Mouse (Mus musculus) liver, adult 2 months (tissue): ENCODE data around the gene Kmt2d. TPM values are rescaled to one million over a fixed set of nuclear protein-coding genes. Genes with fewer than 3 reads are reported as not detected.

Experiments used
- DNase-seq: peaks from one replicate; pipeline ENCODE4 v3.0.0-alpha.2; 2011; ENCODE audit warnings: low read depth, low spot score; ENCODE audit errors: extremely low read depth
- H3K27ac ChIP-seq: fragments of 200-500 bp; replicated peaks from 2 replicates; pipeline ENCODE4 v1.5.1; 2012; ENCODE audit warnings: low read depth, mild to moderate bottlenecking, control low read depth, inconsistent platforms, low read length; ENCODE audit not compliant: insufficient read depth
- H3K27me3 ChIP-seq: fragments of 200-500 bp; 2 replicates; pipeline ENCODE4 v1.6.1; 2012; ENCODE audit warnings: mild to moderate bottlenecking, moderate library complexity, low read length, inconsistent platforms; ENCODE audit not compliant: control insufficient read depth, insufficient read depth
- H3K36me3 ChIP-seq: fragments of 200-500 bp; 2 replicates; pipeline ENCODE4 v1.6.1; 2012; ENCODE audit warnings: low read length, inconsistent platforms; ENCODE audit not compliant: control insufficient read depth, insufficient read depth
- H3K4me1 ChIP-seq: fragments of 200-500 bp; 2 replicates; pipeline ENCODE4 v1.6.1; 2011; ENCODE audit warnings: low read length; ENCODE audit not compliant: control insufficient read depth, insufficient read depth
- H3K4me3 ChIP-seq: fragments of 200-500 bp; 2 replicates; pipeline ENCODE4 v1.5.1; 2011; ENCODE audit warnings: low read depth, mild to moderate bottlenecking, control low read depth, low read length, moderate library complexity; ENCODE audit not compliant: insufficient read depth
- H3K79me2 ChIP-seq: fragments of 200-500 bp; 2 replicates; pipeline ENCODE4 v1.6.1; 2012; ENCODE audit warnings: inconsistent platforms, mild to moderate bottlenecking, low read length, moderate library complexity; ENCODE audit not compliant: control insufficient read depth, insufficient read depth
- H3K9ac ChIP-seq: fragments of 200-500 bp; 2 replicates; pipeline ENCODE4 v1.6.1; 2012; ENCODE audit warnings: low read depth, mild to moderate bottlenecking, control low read depth, inconsistent platforms, low read length
- CTCF ChIP-seq: fragments of 200-500 bp; IDR thresholded peaks from 2 replicates; pipeline ENCODE4 v1.5.1; 2011; ENCODE audit warnings: low read depth, low read length, control low read depth
- POLR2A ChIP-seq: fragments of 200-500 bp; IDR thresholded peaks from 2 replicates; pipeline ENCODE4 v1.6.1; 2011; ENCODE audit warnings: low read length, control low read depth; ENCODE audit not compliant: insufficient read depth; ENCODE audit errors: extremely low read depth
- WGBS: fragments of 180-500 bp; shearing (Covaris S2); methylation state at CpG from one replicate; pipeline ENCODE4 v1.1.7; 2018; 5-methylcytosine and 5-hydroxymethylcytosine counted together
- polyA plus RNA-seq: library from polyadenylated mRNA; depleted of rRNA; stranded (reverse); fragments of >200 nt; gene quantifications from 2 replicates; pipeline ENCODE4 v1.2.3, GENCODE M21; 2012
- total RNA-seq: library from RNA; depleted of rRNA; stranded (reverse); fragments of >200 nt; gene quantifications from 2 replicates; pipeline ENCODE4 v1.2.3, GENCODE M21; 2014

Gene Kmt2d
- total and polyA plus RNA-seq, 2 experiments = 6.6 to 10.3 TPM

GRCm38 (mm10) chr15:98849165-98849564, 21.8 kb downstream of the Kmt2d start:
- WGBS = 97% methylated on average over 11 of the region's 11 CpGs

GRCm38 (mm10) chr15:98846140-98846539, 24.9 kb downstream of the Kmt2d start:
- Histone ChIP-seq H3K79me2 (peaks cover 13% of the 10 kb centered on the region), H3K27ac (no peak overlapping the region), H3K4me3 (no peak overlapping the region), H3K27me3 (no peaks in the 10 kb centered on the region), H3K36me3 (peaks cover 45% of the 10 kb centered on the region), H3K9ac (no peak overlapping the region), H3K4me1 (no peaks in the 10 kb centered on the region)
- no peak for TF ChIP-seq CTCF
- TF ChIP-seq POLR2A = no peak
- WGBS = 88% methylated on average over 8 of the region's 8 CpGs
- no peak for DNase-seq

More at GRCm38 (mm10) chr15:98849165-98849564, 21.8 kb downstream of the Kmt2d start:
- no peaks in the 10 kb centered on the region for H3K4me1 ChIP-seq
- H3K9ac ChIP-seq = no peak overlapping the region
- no peak for DNase-seq
- no peak for TF ChIP-seq POLR2A
- no peak for TF ChIP-seq CTCF
- peaks cover 51% of the 10 kb centered on the region for H3K36me3 ChIP-seq
- H3K27me3 ChIP-seq = no peaks in the 10 kb centered on the region
- peaks cover 14% of the 10 kb centered on the region for H3K79me2 ChIP-seq
- no peak overlapping the region for H3K27ac ChIP-seq
- H3K4me3 ChIP-seq = no peak overlapping the region

GRCm38 (mm10) chr15:98845149-98845548, 25.9 kb downstream of the Kmt2d start:
- DNase-seq = no peak
- TF ChIP-seq CTCF (no peak), POLR2A (no peak)
- WGBS = 95% methylated on average over 2 of the region's 2 CpGs
- Histone ChIP-seq H3K27ac (no peak overlapping the region), H3K4me3 (no peak overlapping the region), H3K79me2 (peaks cover 7% of the 10 kb centered on the region; the same call in 1 of the 2 replicates), H3K9ac (no peak overlapping the region), H3K4me1 (no peaks in the 10 kb centered on the region), H3K36me3 (peaks cover 43% of the 10 kb centered on the region), H3K27me3 (no peaks in the 10 kb centered on the region)

- H3K79me2 ChIP-seq = 0 out of 2 replicates have a peak, but pooled peaks cover 3% of the 10 kb centered on the region
- H3K4me1 ChIP-seq = no peaks in the 10 kb centered on the region
- 94% methylated on average over 11 of the region's 11 CpGs for WGBS
- H3K27ac ChIP-seq = no peak overlapping the region
- H3K4me3 ChIP-seq = no peak overlapping the region
- TF ChIP-seq CTCF (no peak), POLR2A (no peak)
- H3K9ac ChIP-seq = no peak overlapping the region
- no peak for DNase-seq
- H3K27me3 ChIP-seq = no peaks in the 10 kb centered on the region
- H3K36me3 ChIP-seq = peaks cover 40% of the 10 kb centered on the region
These were observed 27.3 kb downstream of the Kmt2d start for GRCm38 (mm10) chr15:98843595-98844223.

- WGBS = 94% methylated on average over 30 of the region's 30 CpGs
- DNase-seq = no peak
- H3K9ac ChIP-seq = no peak overlapping the region
- H3K36me3 ChIP-seq = peaks cover 46% of the 10 kb centered on the region
- H3K27ac ChIP-seq = no peak overlapping the region
- H3K27me3 ChIP-seq = no peaks in the 10 kb centered on the region
- no peaks in the 10 kb centered on the region for H3K4me1 ChIP-seq
- H3K79me2 ChIP-seq = no peaks in the 10 kb centered on the region
- no peak for TF ChIP-seq POLR2A
- no peak overlapping the region for H3K4me3 ChIP-seq
These were observed 31.1 kb downstream of the Kmt2d start for GRCm38 (mm10) chr15:98839671-98840585.
